Mouse (Mus musculus): ENCODE results near the gene Abca12.

The Abca12 gene

DNA sequence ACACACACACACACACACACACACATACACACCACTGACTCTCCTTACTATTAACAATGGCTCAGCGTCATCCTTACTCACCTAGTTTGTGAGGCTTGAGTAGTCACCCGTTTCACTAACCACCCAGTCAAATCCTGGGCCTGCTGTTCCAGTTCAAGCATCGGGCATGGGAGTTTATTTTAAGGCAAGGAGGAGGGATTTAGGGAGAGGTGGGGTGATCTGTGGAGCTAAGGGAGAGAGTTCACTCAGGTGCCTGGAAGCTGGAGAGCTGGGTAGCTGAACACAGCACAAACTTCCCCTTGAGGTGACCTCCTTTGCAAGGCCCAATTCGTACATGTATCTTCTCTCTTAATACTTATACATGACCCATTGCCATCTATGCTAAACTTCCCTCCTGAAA is 219.4 kb downstream of the Abca12 start:
- no peak for DNase-seq (ENCODE audit: low read depth)

GRCm38 (mm10) chr1:71193931-71194330 is 220.8 kb downstream of the Abca12 start:
- DNase-seq (ENCODE audit: low read depth), result no peak
